Mouse (Mus musculus): ENCODE results near the gene Zfp367.

The Zfp367 gene

DNA sequence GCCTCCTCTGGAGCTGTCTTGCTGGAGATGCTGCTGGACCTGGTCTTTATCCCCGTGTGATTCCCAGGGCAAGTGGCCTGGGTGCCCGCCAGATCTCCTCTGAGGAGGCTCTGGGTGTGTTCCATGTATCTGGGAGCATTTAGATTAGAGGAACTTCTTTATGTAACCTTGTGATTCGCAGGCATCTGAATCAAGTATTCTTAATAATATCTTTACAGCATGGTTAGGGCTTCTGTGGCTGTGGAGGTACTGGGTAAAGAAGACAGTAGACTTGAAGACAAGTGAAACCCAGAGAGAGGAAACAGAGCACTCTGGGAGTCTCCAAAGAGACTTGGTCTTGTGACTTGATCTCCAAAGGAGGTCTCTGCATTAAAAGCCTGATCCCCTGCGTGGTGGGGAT is 63.9 kb downstream of the Zfp367 start, which contains the start of gene Hsd17b3:
Hsd17b3 (minus strand) TSS at position 101 of the 400 bp plus-strand sequence.
- DNase-seq: no peak

DNA sequence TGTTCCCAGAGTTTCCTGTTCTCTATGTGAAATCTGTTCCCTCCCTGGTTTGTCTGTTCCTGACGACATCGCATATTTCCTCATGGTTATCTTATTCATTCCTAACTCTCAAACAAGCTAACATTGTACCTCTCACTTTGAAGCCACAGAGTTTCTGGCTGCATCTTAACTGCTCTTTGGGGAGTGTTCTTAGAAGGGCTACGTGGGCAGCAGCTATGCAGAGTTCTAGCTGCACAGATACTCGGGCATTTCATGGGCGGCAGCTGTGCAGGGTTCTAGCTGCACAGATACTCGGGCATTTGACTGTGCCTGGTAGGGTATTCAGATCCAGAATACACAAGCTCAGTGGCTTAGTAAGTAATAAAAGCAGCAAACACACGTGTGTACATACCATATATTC is 64.9 kb downstream of the Zfp367 start:
- DNase-seq: no peak

DNA sequence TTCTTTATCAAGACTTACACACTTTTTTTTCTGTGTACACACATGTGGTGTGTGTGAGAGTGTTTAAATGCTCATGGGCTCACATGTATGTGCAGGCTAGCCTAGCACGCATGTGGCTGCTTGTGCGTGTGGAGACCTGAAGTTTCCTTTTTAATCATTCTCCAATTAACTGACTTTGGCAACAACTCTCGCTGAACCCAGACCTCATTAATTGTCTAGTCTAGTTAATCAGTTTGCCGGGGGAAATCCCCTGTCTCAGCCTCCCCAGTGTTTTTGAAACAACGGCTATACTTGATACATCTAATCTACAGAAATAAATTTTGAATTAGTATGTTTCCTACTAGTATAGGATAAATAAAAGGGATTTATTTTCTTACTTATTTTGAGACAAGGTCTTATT is 67.0 kb downstream of the Zfp367 start:
- no peak for DNase-seq

DNA sequence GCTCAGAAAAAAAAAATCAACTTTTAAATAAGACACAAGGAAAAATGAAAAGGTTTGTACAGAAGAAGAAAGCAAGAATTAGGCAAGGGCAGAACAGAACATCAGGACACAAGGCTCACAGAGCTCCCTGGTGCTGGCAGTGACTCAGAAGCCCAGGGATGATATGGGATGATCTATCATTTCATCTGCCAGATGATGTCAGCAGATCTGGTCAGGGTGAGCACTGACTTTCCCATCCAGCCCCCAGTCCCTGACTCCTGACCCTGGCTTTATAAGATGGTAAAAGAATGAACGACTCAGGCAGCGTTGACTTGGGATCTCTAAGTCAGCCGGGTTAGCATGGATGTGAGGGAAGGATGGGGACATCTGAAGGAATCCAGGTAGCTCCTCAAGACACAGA is 69.7 kb downstream of the Zfp367 start:
- DNase-seq: no peak
